Mouse (Mus musculus) limb, embryonic 11.5 days (tissue): ENCODE measurements around the gene Dad1. TPM values are rescaled to one million over a fixed set of nuclear protein-coding genes. Genes with fewer than 3 reads are reported as not detected.
A peak's percentile ranks its signal among the peaks of the same experiment; 100 is the strongest.

ENCODE experiments used
- ATAC-seq: fragments of 200-750 bp; cut with Nextera tagmentation; 2 replicates; pipeline ENCODE4 v1.8.0; 2017; ENCODE audit warnings: low read depth; ENCODE audit not compliant: insufficient number of reproducible peaks, low FRiP score, low TSS enrichment
- DNase-seq: peaks from one replicate; pipeline ENCODE4 v3.0.0-alpha.2; 2015; ENCODE audit warnings: low spot score
- H3K27ac ChIP-seq: fragments of 300-500 bp; sonication (generic); replicated peaks from 2 replicates; pipeline ENCODE4 v1.5.1; 2014; ENCODE audit warnings: low read depth, mild to moderate bottlenecking, low read length
- H3K27me3 ChIP-seq: fragments of 300-500 bp; sonication (generic); 2 replicates; pipeline ENCODE4 v1.6.1; 2014; ENCODE audit warnings: mild to moderate bottlenecking, low read length, mixed read lengths; ENCODE audit not compliant: control insufficient read depth, insufficient read depth
- H3K36me3 ChIP-seq: fragments of 300-500 bp; sonication (generic); 2 replicates; pipeline ENCODE4 v1.6.1; 2014; ENCODE audit warnings: mild to moderate bottlenecking, low read length, moderate library complexity, mixed read lengths; ENCODE audit not compliant: control insufficient read depth, insufficient read depth
- H3K4me1 ChIP-seq: fragments of 300-500 bp; sonication (generic); 2 replicates; pipeline ENCODE4 v1.6.1; 2014; ENCODE audit warnings: low read length, mixed read lengths; ENCODE audit not compliant: control insufficient read depth, insufficient read depth
- H3K4me2 ChIP-seq: fragments of 300-500 bp; sonication (generic); 2 replicates; pipeline ENCODE4 v1.6.1; 2014; ENCODE audit warnings: low read depth, mild to moderate bottlenecking, moderate library complexity; ENCODE audit not compliant: severe bottlenecking
- H3K4me3 ChIP-seq: fragments of 300-500 bp; sonication (generic); 2 replicates; pipeline ENCODE4 v1.5.1; 2014; ENCODE audit warnings: low read depth, low read length
- H3K9ac ChIP-seq: fragments of 300-500 bp; sonication (generic); 2 replicates; pipeline ENCODE4 v1.6.1; 2014; ENCODE audit warnings: mild to moderate bottlenecking, low read length
- H3K9me3 ChIP-seq: fragments of 300-500 bp; sonication (generic); 2 replicates; pipeline ENCODE4 v1.6.1; 2016; ENCODE audit warnings: low read length; ENCODE audit not compliant: control insufficient read depth
- WGBS: fragments of 180-500 bp; shearing (Covaris S2); extraction: QIAGEN DNeasy Blood & Tissue Kit; methylation state at CpG from one replicate; pipeline ENCODE4 v1.1.7; 2014; 5-methylcytosine and 5-hydroxymethylcytosine counted together
- polyA plus RNA-seq: library from polyadenylated mRNA; unstranded; fragments of >200 nt; fragmentation: Nextera tagmentation; extraction: Ambion mirVana; gene quantifications from 2 replicates; pipeline ENCODE4 v1.2.1, GENCODE M21; 2014

Dad1 gene
- polyA plus RNA-seq, 1 experiment from 2014 or later, result 250 TPM

- Histone ChIP-seq H3K4me3 (no peak overlapping the region), H3K4me1 (no peaks in the 10 kb centered on the region), H3K9me3 (no peaks in the 10 kb centered on the region), H3K27ac (no peak overlapping the region), H3K4me2 (no peak overlapping the region), H3K9ac (no peak overlapping the region), H3K27me3 (no peaks in the 10 kb centered on the region), H3K36me3 (no peaks in the 10 kb centered on the region)
- WGBS, result 89% methylated on average over 3 of the region's 3 CpGs
- no peak for ATAC-seq
- DNase-seq, result no peak
Observed at GRCm38 (mm10) chr14:54269566-54269965, 15.7 kb upstream of the Dad1 start.

- Histone ChIP-seq H3K27ac (no peak overlapping the region), H3K9ac (no peak overlapping the region), H3K4me1 (no peaks in the 10 kb centered on the region), H3K4me2 (no peak overlapping the region), H3K4me3 (no peak overlapping the region), H3K9me3 (no peaks in the 10 kb centered on the region), H3K36me3 (peaks cover 2% of the 10 kb centered on the region; the same call in 1 of the 2 replicates), H3K27me3 (no peaks in the 10 kb centered on the region)
- WGBS, result 89% methylated on average over 10 of the region's 10 CpGs
- no peak for DNase-seq
- no peak for ATAC-seq
Observed at GRCm38 (mm10) chr14:54267966-54268365, 14.1 kb upstream of the Dad1 start.

GRCm38 (mm10) chr14:54265951-54266350 lies 12.0 kb upstream of the Dad1 start:
- no peak overlapping the region for H3K4me2 ChIP-seq
- no peak overlapping the region for H3K27ac ChIP-seq
- H3K36me3 ChIP-seq, result peaks cover 2% of the 10 kb centered on the region; the same call in 1 of the 2 replicates
- no peaks in the 10 kb centered on the region for H3K4me1 ChIP-seq
- ATAC-seq (no peak), DNase-seq (no peak)
- H3K9ac ChIP-seq, result no peak overlapping the region
- no peaks in the 10 kb centered on the region for H3K9me3 ChIP-seq
- no peaks in the 10 kb centered on the region for H3K27me3 ChIP-seq
- WGBS, result 78% methylated on average over 6 of the region's 6 CpGs
- H3K4me3 ChIP-seq, result no peak overlapping the region

DNA sequence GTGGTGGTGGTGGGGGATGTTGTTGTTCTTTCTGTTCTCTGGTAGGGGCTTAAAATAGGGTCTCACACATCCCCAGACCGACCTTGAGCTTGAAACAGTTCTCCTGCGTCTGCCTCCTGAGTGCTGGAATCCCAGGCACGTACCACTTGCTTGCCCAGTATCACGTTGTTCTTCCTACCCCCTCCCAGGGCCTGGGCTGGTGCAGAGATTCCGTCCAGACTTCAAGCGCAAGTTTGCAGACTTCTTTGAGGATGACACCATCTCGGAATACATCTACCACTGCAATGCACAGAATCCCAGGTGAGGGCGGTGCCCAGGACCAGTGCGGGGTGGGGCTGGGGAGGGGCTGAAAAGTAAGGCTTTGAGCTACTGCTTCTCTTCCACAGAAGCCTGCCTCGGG lies 11.2 kb upstream of the Dad1 start:
- Histone ChIP-seq H3K4me1 (peaks cover 2% of the 10 kb centered on the region), H3K4me2 (no peak overlapping the region), H3K27me3 (no peaks in the 10 kb centered on the region), H3K9ac (no peak overlapping the region), H3K27ac (no peak overlapping the region), H3K9me3 (no peaks in the 10 kb centered on the region), H3K36me3 (peaks cover 2% of the 10 kb centered on the region; the same call in 1 of the 2 replicates), H3K4me3 (no peak overlapping the region)
- no peak for ATAC-seq
- 59% methylated on average over 10 of the region's 10 CpGs for WGBS
- DNase-seq, result no peak

GRCm38 (mm10) chr14:54264231-54264630 lies 10.3 kb upstream of the Dad1 start:
- H3K27me3 ChIP-seq, result no peaks in the 10 kb centered on the region
- H3K36me3 ChIP-seq, result peaks cover 2% of the 10 kb centered on the region; the same call in 1 of the 2 replicates
- H3K4me3 ChIP-seq, result no peak overlapping the region
- H3K27ac ChIP-seq, result no peak overlapping the region
- H3K9ac ChIP-seq, result no peak overlapping the region
- DNase-seq (no peak), ATAC-seq (no peak)
- no peak overlapping the region for H3K4me2 ChIP-seq
- H3K9me3 ChIP-seq, result no peaks in the 10 kb centered on the region
- H3K4me1 ChIP-seq, result peaks cover 4% of the 10 kb centered on the region
- WGBS, result 89% methylated on average over 7 of the region's 7 CpGs

DNA sequence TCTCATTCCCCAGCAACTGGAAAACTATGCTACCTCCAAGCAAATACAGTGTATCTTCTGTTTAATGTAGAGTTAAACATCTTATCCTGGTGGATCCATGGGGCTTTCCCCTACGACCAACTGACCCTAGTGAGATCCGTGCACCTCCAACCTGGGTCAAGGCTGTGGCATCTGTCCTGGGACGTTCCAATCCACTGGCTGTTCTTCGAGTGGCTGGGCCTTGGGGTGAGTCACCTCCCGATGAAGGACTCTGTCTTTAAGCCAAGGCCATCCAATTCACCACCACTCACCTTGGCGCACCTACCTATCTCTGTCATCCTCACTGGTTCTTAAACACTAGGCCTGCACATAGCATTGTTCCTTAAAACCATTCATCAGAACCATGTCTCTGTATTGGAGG lies 9.2 kb upstream of the Dad1 start:
- H3K27ac ChIP-seq, result no peak overlapping the region
- peaks cover 7% of the 10 kb centered on the region for H3K4me1 ChIP-seq
- no peak for ATAC-seq
- no peak for DNase-seq
- 93% methylated on average over 6 of the region's 6 CpGs for WGBS
- H3K27me3 ChIP-seq, result no peaks in the 10 kb centered on the region
- peaks cover 2% of the 10 kb centered on the region; the same call in 1 of the 2 replicates for H3K36me3 ChIP-seq
- no peak overlapping the region for H3K9ac ChIP-seq
- no peak overlapping the region for H3K4me2 ChIP-seq
- no peaks in the 10 kb centered on the region for H3K9me3 ChIP-seq
- no peak overlapping the region for H3K4me3 ChIP-seq

DNA sequence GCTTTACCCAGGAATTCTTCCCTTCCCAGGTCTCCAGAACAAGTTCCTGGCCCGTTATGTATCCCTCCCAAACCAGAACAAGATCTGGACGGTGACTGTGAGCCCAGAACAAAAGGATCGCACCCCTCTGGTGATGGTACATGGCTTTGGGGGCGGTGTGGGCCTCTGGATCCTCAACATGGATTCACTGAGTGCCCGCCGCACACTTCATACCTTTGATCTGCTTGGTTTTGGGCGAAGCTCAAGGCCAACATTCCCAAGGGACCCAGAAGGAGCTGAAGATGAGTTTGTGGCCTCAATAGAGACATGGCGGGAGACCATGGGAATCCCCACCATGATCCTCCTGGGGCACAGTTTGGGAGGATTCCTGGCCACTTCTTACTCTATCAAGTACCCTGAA lies 8.7 kb upstream of the Dad1 start:
- 89% methylated on average over 8 of the region's 8 CpGs for WGBS
- ATAC-seq, result no peak
- peaks cover 2% of the 10 kb centered on the region; the same call in 1 of the 2 replicates for H3K36me3 ChIP-seq

DNA sequence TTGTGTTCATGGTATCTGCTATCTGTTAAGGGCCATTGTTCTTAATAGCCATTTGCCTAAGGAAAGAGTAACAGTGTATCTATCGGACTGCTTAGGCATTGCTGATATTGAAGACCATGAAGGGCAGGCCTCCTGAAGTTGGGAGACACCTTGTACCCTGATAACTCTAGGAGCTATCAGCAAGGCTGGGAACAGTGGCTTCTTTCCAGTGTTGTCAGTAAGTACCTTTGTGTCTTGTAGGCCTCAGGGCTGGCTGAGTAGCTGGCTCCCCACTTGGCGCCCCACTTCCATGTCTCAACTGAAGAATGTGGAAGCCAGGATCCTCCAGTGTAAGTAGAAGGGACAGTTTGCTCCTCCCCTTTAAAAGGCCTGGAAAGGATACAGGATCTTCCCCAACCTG lies 7.5 kb upstream of the Dad1 start:
- Histone ChIP-seq H3K4me2 (no peak overlapping the region), H3K9me3 (no peaks in the 10 kb centered on the region), H3K4me3 (no peak overlapping the region), H3K4me1 (peaks cover 7% of the 10 kb centered on the region), H3K36me3 (peaks cover 2% of the 10 kb centered on the region; the same call in 1 of the 2 replicates), H3K27me3 (no peaks in the 10 kb centered on the region), H3K9ac (no peak overlapping the region), H3K27ac (no peak overlapping the region)
- DNase-seq (no peak), ATAC-seq (no peak)
- 91% methylated on average over 2 of the region's 2 CpGs for whole genome bisulfite sequencing

More for the DNA sequence above, 8.7 kb upstream of the Dad1 start:
- no peak for DNase-seq
- Histone ChIP-seq H3K4me3 (no peak overlapping the region), H3K27me3 (no peaks in the 10 kb centered on the region), H3K27ac (no peak overlapping the region), H3K9ac (no peak overlapping the region), H3K4me2 (no peak overlapping the region), H3K4me1 (peaks cover 7% of the 10 kb centered on the region), H3K9me3 (no peaks in the 10 kb centered on the region)

- Histone ChIP-seq H3K36me3 (peaks cover 2% of the 10 kb centered on the region; the same call in 1 of the 2 replicates), H3K9ac (no peak overlapping the region), H3K27me3 (no peaks in the 10 kb centered on the region), H3K27ac (no peak overlapping the region), H3K4me1 (peaks cover 7% of the 10 kb centered on the region), H3K4me3 (peak overlapping the region; percentile 62; the same call in 1 of the 2 replicates), H3K4me2 (peak overlapping the region; percentile 83; the same call in 1 of the 2 replicates), H3K9me3 (no peaks in the 10 kb centered on the region)
- 81% methylated on average over 2 of the region's 2 CpGs for WGBS
- ATAC-seq, result no peak
- DNase-seq, result no peak
Observed at GRCm38 (mm10) chr14:54260196-54260595, 6.3 kb upstream of the Dad1 start.
